Mouse (Mus musculus) B cell, adult 62 days (primary cell): ENCODE results near the gene Ahrr. TPM values are rescaled to one million over a fixed set of nuclear protein-coding genes. Genes with fewer than 3 reads are reported as not detected.

Experiments
- total RNA-seq: library from RNA; stranded (reverse); gene quantifications from 4 replicates; pipeline ENCODE4 v1.2.4, GENCODE M21; 2023

Gene Ahrr
- 0.13 TPM in 1 of 4 replicates, not detected in the others for total RNA-seq

GRCm38 (mm10) chr13:74292167-74292566 lies at the start of gene Ahrr:
Ahrr (minus strand) TSS chr13:74292331.

GRCm38 (mm10) chr13:74317170-74317849 lies 25.2 kb upstream of the Ahrr start, which contains the start of gene Pdcd6:
Pdcd6 (minus strand) TSS chr13:74317580.

GRCm38 (mm10) chr13:74208317-74208985 lies 83.7 kb downstream of the Ahrr start, which contains the start of gene Exoc3:
Exoc3 (minus strand) TSS chr13:74208732.

Other genes with a start within 250 kb of the Ahrr start
- gene Cep72, start 230.0 kb downstream of the Ahrr start, total RNA-seq = 8.9 to 14.0 TPM (median 11.4 TPM) in 4 replicates
- gene Slc9a3, start 170.9 kb downstream of the Ahrr start, total RNA-seq = 0.12 TPM in 1 of 4 replicates, not detected in the others
- 42.6 to 53.7 TPM (median 47.5 TPM) in 4 replicates for gene Exoc3, start 83.6 kb downstream of the Ahrr start, total RNA-seq
- gene Pdcd6, start 25.2 kb upstream of the Ahrr start, total RNA-seq = 69.5 to 80.3 TPM (median 74.6 TPM) in 4 replicates
- gene Sdha, start 57.9 kb upstream of the Ahrr start, total RNA-seq = 148 to 207 TPM (median 169 TPM) in 4 replicates
- 15.1 to 22.1 TPM (median 18.5 TPM) in 4 replicates for gene Ccdc127, start 58.0 kb upstream of the Ahrr start, total RNA-seq
- gene Lrrc14b, start 71.7 kb upstream of the Ahrr start, total RNA-seq = not detected in 4 replicates
- 1.5 to 2.7 TPM (median 1.8 TPM) in 4 replicates for gene Zfp72, start 98.5 kb upstream of the Ahrr start, total RNA-seq
- gene Ftl1-ps1, start 107.4 kb upstream of the Ahrr start, total RNA-seq = 598 to 630 TPM (median 617 TPM) in 4 replicates
- 4.8 to 6.8 TPM (median 5.3 TPM) in 4 replicates for gene Zfp825, start 201.7 kb upstream of the Ahrr start, total RNA-seq